Mouse (Mus musculus): Measurements from ENCODE around the gene Slc38a8. TPM values are rescaled to one million over a fixed set of nuclear protein-coding genes. Genes with fewer than 3 reads are reported as not detected.

Gene Slc38a8
- polyA plus RNA-seq (2021; fragmentation: Nextera tagmentation) = 0.09 TPM in 1 of 2 replicates, not detected in the other
- long read RNA-seq, experiment 1, partial matches to known transcripts = 4 of 5 reads
- long read RNA-seq, experiment 1, other reads (novel, unspliced or antisense) = 1 of 5 reads
- long read RNA-seq, experiment 2 = 0 reads

GRCm38 (mm10) chr8:119501598-119501997 lies at the start of gene Slc38a8:
Gene Slc38a8, minus strand, starts transcription at chr8:119501698.

GRCm38 (mm10) chr8:119446211-119446989 lies 55.1 kb downstream of the Slc38a8 start, which contains the start of gene Necab2:
Gene Necab2, plus strand, starts transcription at chr8:119446719.

GRCm38 (mm10) chr8:119433582-119434174 lies 67.8 kb downstream of the Slc38a8 start, which contains the start of gene Osgin1:
Gene Osgin1, plus strand, starts transcription at chr8:119434124.

Other genes starting within 250 kb of the Slc38a8 start
- gene Hsbp1, start 157.2 kb downstream of the Slc38a8 start, polyA plus RNA-seq (2021; fragmentation: Nextera tagmentation) = 681 and 799 TPM in 2 replicates
- 5.9 and 34.8 TPM in 2 replicates for gene Mlycd, start 106.8 kb downstream of the Slc38a8 start, polyA plus RNA-seq (2021; fragmentation: Nextera tagmentation)
- gene Osgin1, start 67.6 kb downstream of the Slc38a8 start, polyA plus RNA-seq (2021; fragmentation: Nextera tagmentation) = 0.22 and 0.60 TPM in 2 replicates
- 29.3 and 70.6 TPM in 2 replicates for gene Necab2, start 55.0 kb downstream of the Slc38a8 start, polyA plus RNA-seq (2021; fragmentation: Nextera tagmentation)
- gene Mbtps1, start 57.0 kb upstream of the Slc38a8 start, polyA plus RNA-seq (2021; fragmentation: Nextera tagmentation) = 14.2 and 16.5 TPM in 2 replicates
- gene Hsdl1, start 73.5 kb upstream of the Slc38a8 start, polyA plus RNA-seq (2021; fragmentation: Nextera tagmentation) = 32.9 and 40.8 TPM in 2 replicates
- 0.32 and 0.41 TPM in 2 replicates for gene Dnaaf1, start 73.5 kb upstream of the Slc38a8 start, polyA plus RNA-seq (2021; fragmentation: Nextera tagmentation)
- 3.0 and 3.8 TPM in 2 replicates for gene Taf1c, start 103.5 kb upstream of the Slc38a8 start, polyA plus RNA-seq (2021; fragmentation: Nextera tagmentation)
- not detected in 2 replicates for gene Adad2, start 111.0 kb upstream of the Slc38a8 start, polyA plus RNA-seq (2021; fragmentation: Nextera tagmentation)
- 4.1 and 4.4 TPM in 2 replicates for gene Kcng4, start 134.0 kb upstream of the Slc38a8 start, polyA plus RNA-seq (2021; fragmentation: Nextera tagmentation)
- 12.0 and 15.7 TPM in 2 replicates for gene Wfdc1, start 164.7 kb upstream of the Slc38a8 start, polyA plus RNA-seq (2021; fragmentation: Nextera tagmentation)
- 0.21 and 0.29 TPM in 2 replicates for gene Atp2c2, start 198.3 kb upstream of the Slc38a8 start, polyA plus RNA-seq (2021; fragmentation: Nextera tagmentation)